Mouse (Mus musculus) kidney, adult 9 months (tissue): ENCODE measurements around the gene Gpr156.

Experiments used
- DNase-seq: peaks from one replicate; pipeline ENCODE4 v3.0.0; 2022

Gene Gpr156

DNA sequence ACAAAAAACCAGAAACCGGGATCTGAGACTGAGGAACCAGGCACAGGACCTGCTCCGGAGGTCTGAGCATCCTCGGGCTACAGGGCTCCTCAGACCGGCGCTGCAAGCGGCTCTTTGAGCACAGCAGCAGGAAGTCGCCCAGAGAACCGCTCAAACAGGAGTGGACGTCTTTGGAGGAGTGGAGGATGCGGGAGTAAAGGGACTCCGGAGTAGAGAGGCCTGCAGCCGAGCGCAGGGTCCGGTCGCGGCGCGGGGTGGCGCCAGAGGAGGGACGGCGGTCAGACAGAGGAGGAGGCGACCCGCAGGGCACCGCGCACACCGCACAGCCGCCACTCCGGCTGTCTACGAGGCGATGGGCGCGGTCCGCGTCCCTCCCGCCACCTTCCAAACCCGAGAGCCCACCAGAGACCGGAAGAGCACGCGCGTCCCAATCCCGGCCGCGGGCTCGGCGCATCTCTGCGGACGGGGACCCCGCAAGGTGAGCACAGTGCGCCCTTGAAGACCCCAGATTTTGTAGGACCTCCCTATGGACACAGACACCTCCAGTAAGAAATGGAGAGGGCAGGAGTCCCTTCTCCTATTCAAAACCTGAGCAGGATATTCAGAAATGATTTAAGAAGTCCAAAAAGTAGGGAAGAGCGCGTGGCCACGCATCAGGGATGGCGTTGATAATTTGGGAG is at the start of gene Gpr156:
Gene Gpr156, plus strand, starts transcription at position 359 of the 680 bp plus-strand sequence.
- DNase-seq: no peak

DNA sequence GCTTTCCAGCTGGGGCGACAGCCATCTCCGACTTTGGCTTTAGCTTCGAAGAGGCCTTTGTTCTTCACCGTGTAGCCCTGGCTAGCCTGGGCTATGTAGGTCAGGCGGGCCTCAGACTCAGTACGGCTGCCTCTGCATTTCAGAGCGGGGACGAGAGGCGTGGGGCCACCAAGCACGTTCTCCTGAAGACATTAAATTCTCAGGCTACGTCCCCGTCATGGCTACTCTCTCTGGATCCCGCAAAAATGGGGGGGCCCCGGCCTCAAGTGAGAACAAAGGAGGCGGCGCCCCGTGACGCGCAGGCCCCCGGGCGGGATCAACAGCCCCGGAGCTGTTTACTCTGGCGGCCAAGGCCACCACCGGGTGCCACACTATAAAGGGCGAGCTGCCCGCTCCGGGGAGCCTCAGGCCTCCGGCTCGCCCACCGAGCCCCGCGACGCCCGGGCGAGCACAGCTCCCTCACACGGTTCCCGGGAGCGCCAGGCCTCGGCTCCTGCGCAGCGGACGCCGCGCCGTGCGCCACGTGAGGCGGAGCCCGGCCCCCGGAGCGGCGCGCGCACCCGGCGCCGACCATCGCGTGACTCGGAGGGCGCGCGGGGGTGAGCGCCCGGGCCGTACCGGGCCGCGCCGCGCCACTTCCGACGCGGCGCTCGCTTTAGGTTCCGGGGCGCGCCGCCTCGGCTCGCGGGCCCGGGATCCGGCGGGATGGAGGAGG is 48.3 kb upstream of the Gpr156 start, which contains the start of gene Lrrc58:
Gene Lrrc58, plus strand, starts transcription at position 599 of the 715 bp plus-strand sequence.
- DNase-seq: peak; percentile 87

DNA sequence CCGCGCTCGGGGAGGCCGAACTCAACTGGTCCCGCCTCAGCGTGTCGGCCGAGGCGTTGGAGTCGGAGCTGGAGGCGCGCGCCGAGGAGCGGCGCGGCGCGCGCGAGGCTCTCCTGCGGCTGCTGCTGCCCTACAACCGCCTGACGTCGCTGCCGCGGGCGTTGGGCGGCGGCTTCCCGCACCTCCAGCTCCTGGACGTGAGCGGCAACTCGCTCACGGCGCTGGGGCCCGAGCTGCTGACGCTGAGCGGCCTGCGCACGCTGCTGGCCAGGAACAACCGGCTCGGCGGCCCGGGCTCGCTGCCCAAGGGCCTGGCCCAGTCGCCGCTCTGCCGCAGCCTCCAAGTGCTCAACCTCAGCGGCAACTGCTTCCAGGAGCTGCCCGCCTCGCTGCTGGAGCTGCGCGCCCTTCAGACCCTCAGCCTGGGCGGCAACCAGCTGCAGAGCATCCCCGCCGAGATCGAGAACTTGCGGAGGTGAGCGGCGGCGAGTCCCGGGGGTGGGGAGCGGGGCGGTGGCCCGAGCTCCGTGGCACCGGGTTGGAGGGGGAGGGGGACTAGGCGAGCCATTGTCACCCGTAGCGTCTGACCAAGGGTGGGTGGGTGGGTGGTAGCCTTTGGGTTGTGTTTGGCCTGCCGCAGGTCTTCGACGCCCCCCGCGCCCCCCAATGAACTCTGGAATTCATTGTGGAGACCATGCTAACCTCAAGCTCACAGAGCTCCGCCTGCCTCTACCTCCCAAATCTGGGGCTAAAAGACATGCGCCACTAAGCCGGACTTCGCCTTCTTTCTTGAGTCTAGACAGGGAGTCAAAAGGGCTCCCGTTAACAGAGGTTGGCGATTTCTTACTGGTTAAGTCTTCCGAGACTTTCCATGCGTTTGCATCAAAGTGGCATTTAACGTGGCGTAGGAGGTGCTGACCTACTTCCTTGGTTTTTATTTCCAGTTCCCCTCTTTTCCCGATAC is 47.5 kb upstream of the Gpr156 start:
- DNase-seq: peak; percentile 87

DNA sequence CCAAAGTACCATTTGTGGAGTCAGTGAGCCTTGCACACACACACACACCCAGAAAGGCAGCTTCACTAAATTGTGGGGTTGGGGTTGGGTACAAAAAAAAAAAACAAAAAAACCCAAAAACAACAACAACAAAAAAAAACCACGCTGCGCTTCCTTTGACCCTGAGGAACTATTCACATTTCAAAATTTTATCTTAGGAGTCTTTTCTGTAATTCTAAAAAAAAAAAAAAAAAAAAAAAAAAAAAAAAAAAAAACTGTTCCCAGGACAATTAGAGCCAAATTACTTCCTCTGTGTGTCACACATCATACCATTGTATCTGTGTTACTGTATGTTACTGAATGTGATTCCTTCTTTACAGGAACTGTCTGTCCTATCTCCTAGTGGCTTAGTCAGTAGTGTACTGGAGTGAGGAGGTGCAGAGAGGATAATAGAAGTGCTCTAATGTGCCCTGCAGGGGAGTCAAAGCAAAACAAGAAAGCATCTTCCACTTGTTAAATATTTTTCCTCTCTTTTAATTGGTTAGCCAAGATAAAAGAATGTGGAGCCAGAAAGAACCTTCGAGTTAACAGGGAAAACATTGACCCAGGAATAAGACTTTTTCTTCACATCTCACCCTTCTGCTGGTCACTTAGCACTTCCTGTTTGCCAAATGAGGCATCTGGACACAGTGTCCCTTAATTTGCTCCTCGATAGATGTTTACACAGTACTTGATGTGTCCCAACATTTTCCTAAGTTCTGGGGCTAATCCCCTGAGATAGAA is 46.6 kb upstream of the Gpr156 start:
- peak; percentile 69 for DNase-seq

DNA sequence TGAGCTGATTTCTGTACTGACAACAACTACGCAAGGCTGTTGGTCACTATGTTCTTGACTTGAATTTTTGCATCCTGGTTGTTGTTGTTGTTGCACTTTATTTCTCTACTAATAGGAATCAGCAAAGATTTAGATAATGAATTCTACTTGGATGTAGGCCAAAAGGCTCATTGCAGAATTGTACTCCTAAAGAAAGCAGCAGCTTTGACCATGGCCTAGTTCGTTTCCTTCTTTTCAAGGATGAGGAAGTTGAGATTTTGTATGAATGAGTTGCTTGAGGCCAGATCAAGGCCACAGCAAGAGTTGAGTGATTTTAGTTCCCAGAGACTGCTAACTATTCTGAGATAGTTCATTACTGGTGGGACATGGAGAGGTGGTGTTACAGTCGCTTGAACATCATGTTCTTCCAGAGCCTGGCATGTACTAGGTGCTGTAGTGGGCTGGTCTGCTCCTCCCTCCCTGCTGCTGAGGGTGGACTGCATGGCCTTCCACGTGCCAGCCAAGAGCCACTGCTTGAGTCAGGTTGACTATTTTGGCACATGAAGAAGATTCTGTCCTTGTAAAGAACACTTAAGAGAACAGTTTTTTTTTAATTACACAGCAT is 45.1 kb upstream of the Gpr156 start:
- peak; percentile 85 for DNase-seq

DNA sequence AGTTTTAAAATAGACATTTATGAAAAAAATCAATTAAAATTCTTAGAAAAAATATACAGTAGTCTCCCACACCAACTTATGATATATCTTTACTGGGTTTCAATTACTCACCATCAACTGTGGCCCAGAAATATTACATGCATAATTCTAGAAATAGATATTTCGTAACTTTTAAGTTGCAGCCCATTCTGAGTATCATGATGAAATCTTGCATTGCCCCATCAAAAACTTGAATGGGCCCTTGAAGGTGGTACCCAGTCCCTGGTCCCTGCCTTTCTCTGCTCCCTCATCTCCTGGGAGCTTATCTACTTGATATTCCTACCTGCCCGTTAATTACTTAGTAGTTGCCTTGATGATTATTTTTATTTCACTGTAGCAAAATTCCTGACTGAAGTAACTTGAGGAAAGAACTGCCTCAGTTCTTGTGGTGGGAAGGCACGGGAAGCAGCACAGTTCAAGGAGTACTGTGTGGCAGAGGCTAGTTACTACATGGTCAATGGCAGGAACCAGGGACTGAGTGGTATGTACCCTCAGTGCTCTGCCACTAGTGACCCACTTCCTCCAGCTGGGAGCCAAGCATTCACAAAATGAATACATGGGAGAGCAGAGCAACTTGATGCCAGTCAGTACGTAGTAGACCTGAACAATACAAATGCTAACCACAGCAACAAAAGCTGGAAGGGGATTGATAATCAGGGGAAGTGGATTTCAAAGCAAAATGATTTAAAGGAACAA is 41.6 kb upstream of the Gpr156 start:
- no peak for DNase-seq

DNA sequence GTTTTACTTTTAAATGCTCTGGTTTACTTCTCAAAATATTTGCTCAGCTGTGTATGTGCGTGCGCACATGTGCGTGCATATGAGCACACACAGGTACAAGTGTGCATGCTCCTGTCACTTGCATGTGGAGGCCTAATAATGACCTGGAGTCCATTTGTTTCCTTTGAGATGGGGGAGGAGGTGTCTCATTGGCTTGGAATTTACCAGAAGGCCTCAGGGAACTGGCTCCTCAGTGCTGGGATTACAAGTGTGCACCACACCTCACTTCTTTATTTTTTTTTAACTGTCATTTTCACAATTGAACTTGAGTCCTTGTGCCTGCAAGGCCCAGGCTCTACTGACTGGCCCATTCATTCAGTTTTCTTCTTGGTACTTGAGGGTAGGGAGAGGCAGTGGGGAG is 38.9 kb upstream of the Gpr156 start:
- no peak for DNase-seq

DNA sequence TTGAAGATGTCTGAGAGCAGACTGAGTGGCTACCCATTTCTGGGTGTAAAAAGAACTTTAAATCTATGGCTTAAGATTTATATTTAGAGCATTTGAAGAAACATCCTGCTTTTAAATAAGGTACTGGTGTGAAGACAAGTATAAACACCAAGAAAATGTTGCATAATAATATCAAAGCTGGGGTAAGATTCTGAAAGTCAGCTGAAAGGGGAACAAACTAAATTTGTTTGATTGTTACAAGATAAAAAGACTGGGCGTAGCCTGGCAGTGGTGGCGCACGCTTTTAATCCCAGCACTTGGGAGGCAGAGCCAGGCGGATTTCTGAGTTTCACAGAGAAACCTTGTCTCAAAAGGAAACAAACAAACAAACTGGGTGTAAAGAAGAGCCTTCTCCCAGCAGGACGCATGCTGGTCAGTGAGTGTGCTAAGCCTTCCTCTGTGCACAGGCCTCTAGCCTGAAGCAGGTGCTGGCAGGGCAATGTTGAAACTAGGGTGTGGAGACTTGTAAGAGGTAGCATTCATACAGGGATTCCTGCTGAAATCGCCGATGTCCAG is 37.3 kb upstream of the Gpr156 start:
- no peak for DNase-seq

DNA sequence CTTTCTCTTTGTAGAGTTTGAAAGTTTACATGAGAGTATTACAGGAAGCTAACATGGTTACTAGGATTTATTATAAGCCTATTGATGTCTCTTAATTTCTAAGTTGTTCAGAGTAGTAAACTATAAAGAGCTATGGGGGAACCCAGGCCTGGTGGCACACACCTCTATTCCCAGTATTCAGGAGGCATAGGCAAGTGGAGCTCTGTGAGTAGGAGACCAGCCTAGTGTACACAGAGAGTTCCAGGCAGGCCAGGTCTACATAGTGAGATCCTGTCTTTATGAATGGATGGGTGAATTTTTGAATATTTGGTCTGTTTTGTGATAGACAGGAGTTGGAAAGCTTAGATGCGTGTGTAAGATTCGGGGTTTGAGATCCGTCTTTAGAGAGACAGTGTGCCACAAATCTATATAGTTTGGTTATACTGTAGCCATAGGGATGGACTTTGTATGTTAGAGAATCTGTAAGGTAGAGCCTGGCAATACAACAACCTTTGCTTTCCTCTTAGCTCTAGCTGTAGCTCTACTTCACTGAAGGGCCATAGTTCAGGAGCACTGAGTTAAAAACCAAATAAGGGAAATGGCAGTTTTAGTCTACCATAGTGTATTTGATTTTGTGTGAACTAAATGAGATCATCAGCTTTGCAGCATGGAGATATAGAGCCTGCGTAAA is 36.4 kb upstream of the Gpr156 start:
- DNase-seq: no peak

DNA sequence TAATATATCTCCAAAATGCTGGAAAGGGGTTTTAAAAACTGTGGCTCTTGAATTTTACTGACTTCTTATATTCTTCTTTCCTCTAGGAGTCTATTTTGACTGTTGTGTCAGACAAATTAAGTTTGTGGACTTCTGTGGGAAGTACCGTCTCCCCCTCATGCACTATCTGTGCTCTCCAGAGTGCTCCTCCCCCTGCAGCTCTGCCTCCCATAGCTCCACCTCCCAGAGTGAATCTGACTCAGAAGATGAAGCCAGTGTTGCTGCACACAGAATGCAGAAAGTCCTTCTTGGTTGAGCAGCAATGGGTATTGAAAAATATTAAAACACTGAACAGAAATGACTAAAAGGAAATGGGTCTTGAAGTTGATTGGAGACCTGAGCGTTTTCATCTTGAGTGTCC is 35.1 kb upstream of the Gpr156 start:
- no peak for DNase-seq

DNA sequence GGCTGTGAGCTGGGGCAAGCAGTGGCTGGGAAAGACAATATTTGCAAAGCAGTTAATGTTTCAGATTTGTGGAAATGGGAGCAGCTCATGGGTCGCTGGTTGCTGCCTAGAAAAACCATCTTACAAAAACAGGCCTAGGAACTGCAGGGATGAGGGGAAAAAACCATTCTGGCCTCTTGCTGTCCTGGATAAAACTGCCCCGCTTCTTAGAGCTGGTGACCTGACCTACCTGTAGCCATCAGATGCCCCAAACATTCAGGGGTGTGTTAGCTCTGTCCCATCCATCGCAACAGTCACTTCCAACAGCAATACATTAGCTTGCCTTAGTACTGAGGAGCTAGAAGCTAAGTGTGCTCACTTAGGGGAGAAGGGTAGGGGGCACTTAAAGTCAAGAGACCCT is 27.3 kb upstream of the Gpr156 start:
- no peak for DNase-seq

DNA sequence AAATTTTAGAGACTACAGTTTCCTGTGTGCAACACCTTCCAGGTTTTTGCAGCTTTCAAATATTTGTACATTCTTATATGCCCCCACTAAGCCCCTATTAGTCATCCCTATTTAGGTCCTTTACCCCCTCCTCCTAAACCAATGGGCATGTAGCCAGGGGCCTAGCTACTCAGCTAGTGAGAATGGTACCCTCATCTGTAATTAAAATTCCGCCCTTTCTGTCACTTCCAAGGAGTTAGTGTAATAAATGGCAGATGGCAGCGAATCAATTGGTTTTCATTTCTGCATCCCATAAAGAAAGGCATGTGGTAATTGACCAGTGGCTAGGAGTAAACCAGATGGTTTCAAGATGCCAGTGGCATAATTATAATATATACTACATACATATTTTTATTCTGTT is 23.6 kb upstream of the Gpr156 start:
- no peak for DNase-seq

DNA sequence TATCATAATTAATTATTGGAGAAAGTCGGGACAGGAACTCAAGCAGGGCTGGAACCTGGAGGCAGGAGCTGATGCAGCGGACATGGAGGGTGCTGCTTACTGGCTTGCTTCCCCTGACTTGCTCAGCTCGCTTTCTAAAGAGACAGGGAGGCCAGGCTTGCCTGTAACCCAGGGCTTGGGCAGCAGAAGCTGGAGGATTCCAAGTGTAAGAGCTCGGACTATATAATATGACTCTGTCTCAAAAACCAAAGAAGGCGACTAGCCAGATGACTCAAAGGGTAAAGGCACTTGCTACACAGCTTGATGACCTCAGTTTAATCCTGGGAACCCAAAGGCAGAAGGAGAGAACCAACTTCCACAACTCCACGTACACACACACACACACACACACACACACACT is 22.9 kb upstream of the Gpr156 start:
- no peak for DNase-seq

DNA sequence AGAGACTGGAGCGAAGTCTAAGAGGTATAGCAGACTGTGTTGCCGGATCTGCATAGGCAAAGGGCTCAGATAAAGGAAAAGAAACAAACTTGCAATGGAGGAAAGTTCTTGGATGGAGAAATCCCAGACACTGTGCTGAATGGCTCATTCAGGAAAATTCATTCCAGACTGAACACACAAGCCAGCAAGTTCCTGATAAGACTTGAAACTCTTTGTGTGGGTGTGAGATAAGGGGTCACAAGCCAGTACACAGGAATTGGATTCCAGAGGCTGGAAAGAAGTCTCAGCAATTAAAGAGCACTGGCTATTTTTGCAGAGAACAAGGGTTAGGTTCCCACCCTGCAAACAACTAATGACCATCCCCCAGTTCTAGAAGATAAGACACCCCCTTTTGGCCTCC is 22.4 kb upstream of the Gpr156 start:
- DNase-seq: no peak

DNA sequence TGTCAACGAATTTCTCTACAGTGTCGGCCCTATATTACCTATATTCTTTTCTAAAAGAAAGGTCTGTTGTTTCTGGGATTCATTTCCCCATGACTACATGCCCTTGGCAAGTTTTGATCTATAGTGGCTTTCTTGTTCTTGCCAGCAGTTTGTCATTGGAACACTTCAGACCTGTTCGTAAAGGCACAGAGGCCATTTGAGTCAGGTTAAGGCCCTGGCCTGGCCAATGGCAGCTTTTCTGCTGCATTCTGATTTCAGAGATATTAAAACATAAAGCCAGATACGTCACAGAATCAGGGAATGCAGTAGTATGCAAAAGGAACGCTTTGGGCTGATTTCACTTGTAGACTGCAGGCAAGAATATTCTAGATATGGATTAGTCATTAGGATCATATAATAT is 17.5 kb upstream of the Gpr156 start:
- no peak for DNase-seq

DNA sequence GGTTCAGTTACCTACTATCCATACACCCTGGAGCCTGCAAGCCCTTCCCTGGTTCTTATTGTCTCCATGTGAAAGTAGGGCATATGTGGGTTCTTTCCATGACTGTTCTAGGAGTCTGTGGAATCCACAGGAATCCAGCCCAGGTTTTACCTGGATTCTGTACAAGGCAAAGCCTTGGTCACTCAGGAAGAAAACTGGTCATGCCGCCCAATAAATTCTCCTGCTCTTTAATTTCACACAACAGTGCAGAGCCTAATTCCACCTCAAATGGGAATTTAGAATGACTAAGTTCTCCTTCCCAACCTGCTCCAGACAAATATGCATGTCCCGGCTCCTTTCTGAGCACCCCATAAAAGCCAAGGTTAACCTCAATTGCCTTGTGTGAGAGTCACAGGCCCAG is 16.9 kb upstream of the Gpr156 start:
- DNase-seq: peak; percentile 58

DNA sequence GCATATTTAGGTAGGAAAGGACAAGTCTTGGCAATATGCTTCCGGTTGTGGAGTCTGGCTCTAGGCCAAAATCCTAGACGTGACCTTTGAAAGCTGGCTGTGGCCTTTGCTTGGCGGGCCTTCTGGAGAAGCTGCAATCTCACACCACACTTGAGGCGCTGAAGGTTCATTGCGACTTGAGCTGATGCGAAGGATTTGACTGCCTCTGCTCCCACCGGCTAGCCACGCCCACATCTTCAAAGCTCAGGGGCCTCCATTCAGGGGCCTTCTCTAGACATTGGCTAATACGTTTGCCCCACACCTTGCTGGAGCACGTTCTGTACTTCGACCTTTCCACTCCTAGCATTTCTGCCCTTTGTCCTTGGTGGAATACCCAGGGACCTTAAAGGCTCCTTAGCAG is 15.0 kb upstream of the Gpr156 start:
- DNase-seq: peak; percentile 85

DNA sequence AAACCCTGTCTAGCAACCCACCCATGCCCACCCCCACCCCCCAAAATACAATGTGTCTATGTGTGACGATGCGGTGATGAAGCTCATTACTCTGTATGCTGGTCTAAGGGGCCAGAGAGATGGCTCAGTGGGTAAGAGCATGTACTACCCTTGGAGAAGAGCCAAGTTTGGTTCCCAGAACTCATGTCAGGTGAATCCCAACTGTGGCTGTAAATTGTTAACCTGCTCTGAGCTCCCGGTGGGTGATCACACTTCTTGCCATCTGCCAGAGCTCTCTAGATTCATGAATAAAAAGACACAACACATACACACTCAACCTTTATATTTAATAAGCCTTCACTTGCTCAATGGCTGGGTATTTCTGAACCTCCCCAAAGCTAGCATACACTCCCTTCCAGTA is 9.8 kb upstream of the Gpr156 start:
- peak; percentile 76 for DNase-seq

DNA sequence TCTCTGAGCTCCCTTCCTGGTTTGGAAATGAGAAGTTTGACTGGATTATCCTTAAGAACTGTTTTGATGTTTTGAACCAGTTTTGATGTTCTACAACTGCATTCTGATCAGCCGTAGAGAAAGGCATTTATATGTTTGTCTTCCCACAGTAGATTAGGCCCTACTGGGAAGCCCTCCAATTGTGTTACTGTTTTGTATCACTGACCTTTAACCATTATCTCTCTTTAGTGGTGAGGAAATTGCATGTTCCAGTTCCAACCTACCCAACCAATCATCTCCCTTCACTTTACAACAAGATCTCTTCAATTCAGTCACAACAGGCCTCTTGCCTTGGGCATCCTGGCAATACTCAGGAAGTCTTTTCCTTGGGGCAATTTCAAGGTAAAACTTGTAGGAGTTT is 5.2 kb upstream of the Gpr156 start:
- DNase-seq: no peak

DNA sequence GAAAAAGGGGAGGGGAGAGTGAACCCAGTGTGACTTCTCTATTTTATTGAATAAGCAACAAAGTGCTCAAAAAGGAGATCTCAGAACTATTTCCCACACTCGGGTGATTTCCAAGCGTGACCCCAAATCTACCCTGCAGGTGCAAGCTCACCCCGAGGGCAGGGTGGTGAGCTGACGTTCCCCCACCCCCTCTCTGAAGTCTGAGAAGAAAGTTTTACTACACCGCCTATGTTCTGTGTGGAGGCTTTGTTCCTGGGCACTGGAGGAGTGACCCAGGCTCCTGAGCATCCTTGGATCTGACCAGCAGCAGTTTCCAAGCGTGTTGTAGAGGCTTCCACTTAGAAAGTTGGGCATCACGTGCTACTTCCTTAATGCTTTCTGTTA is 514 bp downstream of the Gpr156 start:
- no peak for DNase-seq

DNA sequence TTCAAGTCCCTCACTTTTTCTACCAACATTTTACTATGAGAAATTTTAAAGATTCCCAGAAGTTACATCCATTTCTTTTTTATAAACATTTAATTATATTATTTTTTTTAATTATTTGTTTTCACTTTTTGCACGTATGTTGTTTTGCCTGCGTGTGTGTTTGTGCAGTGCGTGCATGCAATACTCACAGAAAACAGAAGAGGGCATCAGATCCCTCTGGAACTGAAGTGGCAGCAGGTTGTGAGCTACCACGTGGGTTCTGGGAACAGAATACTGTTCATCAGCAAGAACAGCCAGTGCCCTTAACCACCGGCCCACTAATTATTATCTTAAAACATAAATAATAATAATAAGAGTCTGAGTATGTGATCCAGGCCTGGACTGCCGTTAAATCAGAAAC is 2.7 kb downstream of the Gpr156 start:
- DNase-seq: no peak
